Mouse (Mus musculus) heart, embryonic 15.5 days (tissue): ENCODE results near the gene Krt20. TPM values are rescaled to one million over a fixed set of nuclear protein-coding genes. Genes with fewer than 3 reads are reported as not detected.
A peak's percentile ranks its signal among the peaks of the same experiment; 100 is the strongest.

Experiments
- ATAC-seq: fragments of 200-750 bp; cut with Nextera tagmentation; replicated peaks from 2 replicates; pipeline ENCODE4 v1.8.0; 2017; ENCODE audit warnings: low read depth, moderate TSS enrichment; ENCODE audit not compliant: insufficient number of reproducible peaks, insufficient read depth, low FRiP score
- H3K27ac ChIP-seq: fragments of 300-500 bp; sonication (generic); 2 replicates; pipeline ENCODE4 v1.5.1; 2015; ENCODE audit warnings: mild to moderate bottlenecking, inconsistent platforms
- H3K27me3 ChIP-seq: fragments of 300-500 bp; sonication (generic); 2 replicates; pipeline ENCODE4 v1.6.1; 2015; ENCODE audit warnings: inconsistent platforms
- H3K36me3 ChIP-seq: fragments of 300-500 bp; sonication (generic); 2 replicates; pipeline ENCODE4 v1.6.1; 2015; ENCODE audit warnings: mild to moderate bottlenecking, inconsistent platforms
- H3K4me1 ChIP-seq: fragments of 300-500 bp; sonication (generic); replicated peaks from 2 replicates; pipeline ENCODE4 v1.6.1; 2015; ENCODE audit warnings: inconsistent platforms
- H3K4me2 ChIP-seq: fragments of 300-500 bp; sonication (generic); 2 replicates; pipeline ENCODE4 v1.6.1; 2015; ENCODE audit warnings: inconsistent platforms, mild to moderate bottlenecking, moderate library complexity
- H3K4me3 ChIP-seq: fragments of 300-500 bp; sonication (generic); 2 replicates; pipeline ENCODE4 v1.5.1; 2015; ENCODE audit warnings: mild to moderate bottlenecking, inconsistent platforms
- H3K9ac ChIP-seq: fragments of 300-500 bp; sonication (generic); 2 replicates; pipeline ENCODE4 v1.6.1; 2015; ENCODE audit warnings: mild to moderate bottlenecking, inconsistent platforms
- H3K9me3 ChIP-seq: fragments of 300-500 bp; sonication (generic); replicated peaks from 2 replicates; pipeline ENCODE4 v1.6.1; 2016; ENCODE audit warnings: inconsistent platforms
- WGBS: fragments of 180-500 bp; shearing (Covaris S2); methylation state at CpG from one replicate; pipeline ENCODE4 v1.1.7; 2015; ENCODE audit warnings: mixed read lengths; 5-methylcytosine and 5-hydroxymethylcytosine counted together
- polyA plus RNA-seq: library from polyadenylated mRNA; unstranded; fragments of >200 nt; fragmentation: Nextera tagmentation; extraction: Ambion mirVana; gene quantifications from 2 replicates; pipeline ENCODE4 v1.2.1, GENCODE M21; 2015

Gene Krt20
- 0.43 and 0.68 TPM in 2 replicates for polyA plus RNA-seq

DNA sequence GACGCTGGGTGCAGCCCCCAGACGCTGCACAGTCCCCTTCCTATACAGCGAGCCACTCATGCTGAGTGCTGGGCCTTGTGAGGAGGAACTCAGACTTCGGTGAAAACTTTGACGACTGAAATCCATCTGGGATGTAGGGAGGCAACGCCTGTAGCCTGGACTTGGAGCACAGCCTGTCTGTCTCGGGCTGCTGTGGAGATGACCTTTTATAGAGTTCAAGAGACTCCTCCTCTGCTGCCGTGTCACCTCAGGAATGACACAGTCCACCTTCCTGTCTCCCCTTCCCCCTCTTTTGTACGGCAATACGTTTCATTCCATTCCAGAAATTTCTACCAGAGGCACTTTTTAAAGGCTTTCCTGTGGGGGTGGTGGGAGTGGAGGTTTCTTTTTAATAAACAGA lies at the start of gene Krt20:
Gene Krt20 (minus strand): TSS at position 179 of the 400 bp plus-strand sequence.
- Histone ChIP-seq H3K9ac (no peak within 1 kb of the TSS), H3K4me1 (peaks cover 4% of the 10 kb centered on the region; the same call in 1 of the 2 replicates), H3K4me2 (0 out of 2 replicates have a peak within 1 kb of the TSS, but pooled peaks have one; percentile 11), H3K9me3 (no peaks in the 10 kb centered on the region), H3K27ac (no peak within 1 kb of the TSS), H3K4me3 (no peak within 1 kb of the TSS), H3K27me3 (no peaks in the 10 kb centered on the region), H3K36me3 (no peaks in the 10 kb centered on the region)
- 21% methylated on average over 10 of the region's 10 CpGs for WGBS
- no peak for ATAC-seq

GRCm38 (mm10) chr11:99474981-99475380 lies 37.0 kb upstream of the Krt20 start:
- Histone ChIP-seq H3K4me3 (no peak overlapping the region), H3K4me2 (no peak overlapping the region), H3K27ac (no peak overlapping the region), H3K36me3 (no peaks in the 10 kb centered on the region), H3K9me3 (no peaks in the 10 kb centered on the region), H3K4me1 (no peaks in the 10 kb centered on the region), H3K9ac (no peak overlapping the region), H3K27me3 (no peaks in the 10 kb centered on the region)
- WGBS: 71% methylated on average over 3 of the region's 3 CpGs
- no peak for ATAC-seq

GRCm38 (mm10) chr11:99473433-99473832 lies 35.5 kb upstream of the Krt20 start:
- H3K27me3 ChIP-seq: no peaks in the 10 kb centered on the region

GRCm38 (mm10) chr11:99472405-99472804 lies 34.5 kb upstream of the Krt20 start:
- WGBS: 58% methylated on average over 4 of the region's 4 CpGs
- no peak for ATAC-seq
- no peak overlapping the region for H3K4me3 ChIP-seq
- H3K9ac ChIP-seq: no peak overlapping the region
- no peaks in the 10 kb centered on the region for H3K36me3 ChIP-seq
- H3K4me1 ChIP-seq: no peaks in the 10 kb centered on the region
- no peaks in the 10 kb centered on the region for H3K27me3 ChIP-seq
- no peak overlapping the region for H3K27ac ChIP-seq
- no peak overlapping the region for H3K4me2 ChIP-seq
- H3K9me3 ChIP-seq: no peaks in the 10 kb centered on the region

More at GRCm38 (mm10) chr11:99473433-99473832, 35.5 kb upstream of the Krt20 start:
- no peak overlapping the region for H3K4me3 ChIP-seq
- H3K36me3 ChIP-seq: no peaks in the 10 kb centered on the region
- H3K4me1 ChIP-seq: no peaks in the 10 kb centered on the region
- no peak for ATAC-seq
- no peak overlapping the region for H3K4me2 ChIP-seq
- no peak overlapping the region for H3K27ac ChIP-seq
- 65% methylated on average over 6 of the region's 6 CpGs for WGBS
- no peak overlapping the region for H3K9ac ChIP-seq
- H3K9me3 ChIP-seq: no peaks in the 10 kb centered on the region

- Histone ChIP-seq H3K27ac (no peak overlapping the region), H3K9me3 (no peaks in the 10 kb centered on the region), H3K36me3 (no peaks in the 10 kb centered on the region), H3K27me3 (no peaks in the 10 kb centered on the region), H3K4me1 (no peaks in the 10 kb centered on the region), H3K9ac (no peak overlapping the region), H3K4me2 (no peak overlapping the region), H3K4me3 (no peak overlapping the region)
- no peak for ATAC-seq
- WGBS: 82% methylated on average over 6 of the region's 6 CpGs
These were observed 34.0 kb upstream of the Krt20 start for GRCm38 (mm10) chr11:99471946-99472345.

DNA sequence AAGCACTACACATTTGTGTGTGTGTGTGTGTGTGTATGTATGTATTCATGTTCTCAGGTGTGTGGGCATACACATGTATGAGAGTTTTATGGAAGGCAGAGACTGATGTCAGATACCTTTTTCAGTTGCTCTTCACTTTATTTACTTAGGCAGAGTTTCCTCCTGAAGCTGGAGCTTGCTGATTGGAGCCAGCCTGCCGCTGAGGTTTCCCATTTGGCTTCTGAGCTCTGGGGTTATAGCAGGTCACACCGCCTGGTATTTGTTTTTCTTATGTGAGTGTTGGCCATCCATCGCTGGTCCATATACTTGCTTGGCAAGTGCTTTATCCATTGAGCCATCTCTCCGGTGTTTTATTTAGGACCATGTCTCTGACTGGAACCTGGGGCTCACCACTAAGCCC lies 31.3 kb upstream of the Krt20 start:
- Histone ChIP-seq H3K9me3 (no peaks in the 10 kb centered on the region), H3K9ac (no peak overlapping the region), H3K27me3 (no peaks in the 10 kb centered on the region), H3K27ac (no peak overlapping the region), H3K36me3 (no peaks in the 10 kb centered on the region), H3K4me3 (no peak overlapping the region), H3K4me1 (no peaks in the 10 kb centered on the region), H3K4me2 (no peak overlapping the region)
- ATAC-seq: no peak
- WGBS: 75% methylated on average over 4 of the region's 4 CpGs

DNA sequence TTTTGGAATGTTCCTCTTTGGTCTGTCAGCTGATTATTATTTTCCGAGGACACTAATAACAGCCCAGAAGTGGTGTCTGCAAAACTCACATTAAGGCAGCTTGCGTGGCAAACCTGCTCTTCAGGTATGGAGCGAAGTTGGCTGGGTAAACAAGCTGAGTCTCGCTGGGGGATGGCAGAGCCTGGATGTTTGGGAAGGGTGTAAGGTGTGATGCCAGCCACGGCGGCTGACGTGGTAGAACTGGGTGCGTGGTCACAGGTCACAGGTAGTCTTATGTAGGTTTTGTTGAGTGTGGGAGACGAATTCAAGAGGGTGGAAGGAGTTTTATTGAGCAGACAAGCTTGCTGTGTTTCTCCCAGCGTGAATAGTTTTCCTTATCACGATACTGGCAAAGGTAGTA lies 30.6 kb upstream of the Krt20 start:
- Histone ChIP-seq H3K27me3 (0 out of 2 replicates have a peak, but pooled peaks cover 4% of the 10 kb centered on the region), H3K9me3 (no peaks in the 10 kb centered on the region), H3K27ac (no peak overlapping the region), H3K4me2 (no peak overlapping the region), H3K9ac (no peak overlapping the region), H3K4me1 (no peaks in the 10 kb centered on the region), H3K36me3 (no peaks in the 10 kb centered on the region), H3K4me3 (no peak overlapping the region)
- 74% methylated on average over 11 of the region's 11 CpGs for WGBS
- no peak for ATAC-seq

GRCm38 (mm10) chr11:99466316-99466715 lies 28.4 kb upstream of the Krt20 start:
- no peak overlapping the region for H3K27ac ChIP-seq
- H3K4me3 ChIP-seq: no peak overlapping the region
- H3K9me3 ChIP-seq: no peaks in the 10 kb centered on the region
- H3K36me3 ChIP-seq: no peaks in the 10 kb centered on the region
- no peak for ATAC-seq
- no peak overlapping the region for H3K9ac ChIP-seq
- peaks cover 7% of the 10 kb centered on the region; the same call in 1 of the 2 replicates for H3K27me3 ChIP-seq
- WGBS: 20% methylated on average over 7 of the region's 7 CpGs
- H3K4me1 ChIP-seq: no peaks in the 10 kb centered on the region
- no peak overlapping the region for H3K4me2 ChIP-seq

DNA sequence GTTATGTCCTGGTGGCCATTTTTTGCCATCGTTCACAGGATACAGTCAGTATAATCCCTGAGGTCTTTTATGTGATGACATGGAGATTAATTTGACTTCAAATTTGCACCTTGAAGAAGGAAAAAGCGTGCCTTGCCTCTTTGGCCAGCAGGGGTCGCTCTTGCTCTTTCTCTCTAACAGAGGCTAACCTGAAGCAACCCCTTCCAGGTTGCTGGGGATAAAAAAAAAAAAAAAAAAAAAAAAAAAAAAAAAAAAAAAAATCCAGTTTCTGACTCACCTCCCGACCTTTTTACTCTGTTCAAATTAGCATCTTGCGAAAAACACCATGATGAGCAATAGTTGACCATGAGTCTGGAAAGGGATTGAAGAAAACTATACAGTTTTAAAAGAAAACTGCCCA lies 26.9 kb upstream of the Krt20 start:
- H3K9ac ChIP-seq: no peak overlapping the region
- no peak overlapping the region for H3K4me2 ChIP-seq
- no peak for ATAC-seq
- H3K27me3 ChIP-seq: peaks cover 7% of the 10 kb centered on the region; the same call in 1 of the 2 replicates
- H3K4me1 ChIP-seq: no peaks in the 10 kb centered on the region
- no peak overlapping the region for H3K4me3 ChIP-seq
- no peak overlapping the region for H3K27ac ChIP-seq
- 4% methylated on average over 5 of the region's 5 CpGs for WGBS
- no peaks in the 10 kb centered on the region for H3K9me3 ChIP-seq
- no peaks in the 10 kb centered on the region for H3K36me3 ChIP-seq

DNA sequence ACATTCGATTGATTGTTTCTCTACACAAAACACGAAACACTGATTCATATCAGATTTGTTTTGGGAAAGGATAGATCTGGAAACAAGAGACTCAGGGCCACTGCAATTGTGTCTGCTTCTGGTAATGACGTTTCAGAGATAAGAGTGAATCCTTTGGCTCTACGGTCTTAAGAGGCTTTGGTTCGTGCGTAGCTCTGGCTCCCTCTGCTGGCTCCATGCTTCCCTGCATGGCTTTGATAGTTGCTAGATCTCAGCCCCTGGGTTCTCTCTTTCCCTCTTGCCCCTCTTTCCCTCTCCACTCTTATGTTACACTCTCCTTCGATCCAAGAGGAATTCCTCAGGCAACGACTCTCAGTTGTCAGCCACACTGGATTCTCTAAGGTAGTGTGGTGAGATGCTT lies 25.2 kb upstream of the Krt20 start:
- Histone ChIP-seq H3K4me1 (no peaks in the 10 kb centered on the region), H3K27me3 (peaks cover 7% of the 10 kb centered on the region; the same call in 1 of the 2 replicates), H3K9ac (no peak overlapping the region), H3K4me2 (no peak overlapping the region), H3K27ac (no peak overlapping the region), H3K36me3 (no peaks in the 10 kb centered on the region), H3K4me3 (no peak overlapping the region), H3K9me3 (no peaks in the 10 kb centered on the region)
- 10% methylated on average over 8 of the region's 8 CpGs for WGBS
- ATAC-seq: no peak

- 72% methylated on average over 7 of the region's 7 CpGs for WGBS
These were observed 23.8 kb upstream of the Krt20 start for GRCm38 (mm10) chr11:99461736-99462135.

GRCm38 (mm10) chr11:99458887-99459286 lies 20.9 kb upstream of the Krt20 start:
- H3K9ac ChIP-seq: no peak overlapping the region
- no peaks in the 10 kb centered on the region for H3K36me3 ChIP-seq
- H3K4me1 ChIP-seq: no peaks in the 10 kb centered on the region
- no peaks in the 10 kb centered on the region for H3K9me3 ChIP-seq
- no peak overlapping the region for H3K27ac ChIP-seq
- WGBS: 54% methylated on average over 7 of the region's 7 CpGs
- no peak overlapping the region for H3K4me3 ChIP-seq
- no peak for ATAC-seq
- no peak overlapping the region for H3K4me2 ChIP-seq
- peaks cover 6% of the 10 kb centered on the region; the same call in 1 of the 2 replicates for H3K27me3 ChIP-seq

More at GRCm38 (mm10) chr11:99461736-99462135, 23.8 kb upstream of the Krt20 start:
- no peaks in the 10 kb centered on the region for H3K36me3 ChIP-seq
- no peak overlapping the region for H3K4me3 ChIP-seq
- H3K4me1 ChIP-seq: no peaks in the 10 kb centered on the region
- peaks cover 7% of the 10 kb centered on the region; the same call in 1 of the 2 replicates for H3K27me3 ChIP-seq
- H3K9me3 ChIP-seq: no peaks in the 10 kb centered on the region
- H3K27ac ChIP-seq: no peak overlapping the region
- H3K9ac ChIP-seq: no peak overlapping the region
- ATAC-seq: no peak
- H3K4me2 ChIP-seq: no peak overlapping the region
